Mouse (Mus musculus) kidney, adult 9 months (tissue): ENCODE results near the gene Fam168a.
A peak's percentile ranks its signal among the peaks of the same experiment; 100 is the strongest.

Experiments used
- DNase-seq: peaks from one replicate; pipeline ENCODE4 v3.0.0; 2022

Gene Fam168a

GRCm38 (mm10) chr7:100873197-100873596, 166.8 kb downstream of the Fam168a start:
- no peak for DNase-seq

- no peak for DNase-seq
These were observed 169.4 kb downstream of the Fam168a start for GRCm38 (mm10) chr7:100875822-100876221.

GRCm38 (mm10) chr7:100876293-100876692, 169.9 kb downstream of the Fam168a start:
- DNase-seq = no peak

- no peak for DNase-seq
These were observed 170.3 kb downstream of the Fam168a start for GRCm38 (mm10) chr7:100876771-100877170.

- DNase-seq = peak; percentile 70
These were observed 173.2 kb downstream of the Fam168a start for GRCm38 (mm10) chr7:100879595-100879994.

- no peak for DNase-seq
These were observed 175.1 kb downstream of the Fam168a start for GRCm38 (mm10) chr7:100881531-100881930.

- no peak for DNase-seq
These were observed 175.5 kb downstream of the Fam168a start for GRCm38 (mm10) chr7:100881950-100882349.

GRCm38 (mm10) chr7:100884460-100884859, 178.0 kb downstream of the Fam168a start:
- no peak for DNase-seq

- peak; percentile 52 for DNase-seq
These were observed 180.1 kb downstream of the Fam168a start for GRCm38 (mm10) chr7:100886535-100886934.
